Mouse (Mus musculus): Measurements from ENCODE around the gene Phip. TPM values are rescaled to one million over a fixed set of nuclear protein-coding genes. Genes with fewer than 3 reads are reported as not detected.

Gene Phip
- total RNA-seq, 2 experiments from 2014 or later: 58.5 to 84.6 TPM

Other genes starting within 250 kb of the Phip start
- 10 to 100 TPM; 16.8 to 18.1 TPM for gene Irak1bp1, start 146.0 kb downstream of the Phip start, total RNA-seq (2021)
- gene Hmgn3, start 171.2 kb upstream of the Phip start, total RNA-seq (2021): 10 to 100 TPM; 68.1 to 82.2 TPM